Mouse (Mus musculus): ENCODE results near the gene Dars. TPM values are rescaled to one million over a fixed set of nuclear protein-coding genes. Genes with fewer than 3 reads are reported as not detected.

Gene Dars
- polyA plus RNA-seq (2016; fragmentation: Nextera tagmentation; extraction: Ambion mirVana), result 164 and 174 TPM in 2 replicates

GRCm38 (mm10) chr1:128416584-128417532 lies at the start of gene Dars:
TSS of gene Dars (minus strand) at chr1:128417368.
- peaks cover 7% of the 10 kb centered on the region; the same call in 1 of the 2 replicates for H3K36me3 ChIP-seq
- no peaks in the 10 kb centered on the region for H3K27me3 ChIP-seq
- H3K27ac ChIP-seq (replicated peaks), result peak within 1 kb of the TSS; percentile 89
- H3K4me3 ChIP-seq, result peak within 1 kb of the TSS; percentile 88
- peak; percentile 91 for ATAC-seq (ENCODE audit: low FRiP score, low read depth)
- H3K9ac ChIP-seq (replicated peaks), result peak within 1 kb of the TSS; percentile 90
- WGBS, result under 1% methylated on average over 68 of the region's 68 CpGs
- H3K4me1 ChIP-seq, result 0 out of 2 replicates have a peak, but pooled peaks cover 2% of the 10 kb centered on the region
- H3K4me2 ChIP-seq (replicated peaks), result peak within 1 kb of the TSS; percentile 74
- H3K9me3 ChIP-seq, result no peaks in the 10 kb centered on the region

GRCm38 (mm10) chr1:128466828-128467227 lies 49.7 kb upstream of the Dars start:
- H3K9ac ChIP-seq (replicated peaks), result no peak overlapping the region
- no peak overlapping the region for H3K4me3 ChIP-seq
- H3K4me1 ChIP-seq, result peaks cover 8% of the 10 kb centered on the region; the same call in 1 of the 2 replicates
- H3K27me3 ChIP-seq, result no peaks in the 10 kb centered on the region
- no peaks in the 10 kb centered on the region for H3K9me3 ChIP-seq
- no peak overlapping the region for H3K27ac ChIP-seq (replicated peaks)
- no peaks in the 10 kb centered on the region for H3K36me3 ChIP-seq
- no peak for ATAC-seq (ENCODE audit: low FRiP score, low read depth)
- H3K4me2 ChIP-seq (replicated peaks), result no peak overlapping the region
- 75% methylated on average over 1 of the region's 1 CpGs for WGBS

GRCm38 (mm10) chr1:128463478-128463877 lies 46.3 kb upstream of the Dars start:
- H3K36me3 ChIP-seq, result no peaks in the 10 kb centered on the region
- no peak overlapping the region for H3K4me2 ChIP-seq (replicated peaks)
- WGBS, result 92% methylated on average over 5 of the region's 5 CpGs
- no peaks in the 10 kb centered on the region for H3K27me3 ChIP-seq
- no peak overlapping the region for H3K27ac ChIP-seq (replicated peaks)
- H3K9me3 ChIP-seq, result no peaks in the 10 kb centered on the region
- no peak for ATAC-seq (ENCODE audit: low FRiP score, low read depth)
- no peaks in the 10 kb centered on the region for H3K4me1 ChIP-seq
- H3K9ac ChIP-seq (replicated peaks), result no peak overlapping the region
- no peak overlapping the region for H3K4me3 ChIP-seq

- H3K27me3 ChIP-seq, result no peaks in the 10 kb centered on the region
- H3K4me1 ChIP-seq, result peaks cover under 1% of the 10 kb centered on the region
- no peak overlapping the region for H3K4me3 ChIP-seq
- H3K27ac ChIP-seq (replicated peaks), result no peak overlapping the region
- H3K36me3 ChIP-seq, result no peaks in the 10 kb centered on the region
- 81% methylated on average over 3 of the region's 3 CpGs for WGBS
- H3K9ac ChIP-seq (replicated peaks), result no peak overlapping the region
- ATAC-seq (ENCODE audit: low FRiP score, low read depth), result no peak
- no peaks in the 10 kb centered on the region for H3K9me3 ChIP-seq
- no peak overlapping the region for H3K4me2 ChIP-seq (replicated peaks)
These were observed 45.2 kb upstream of the Dars start for GRCm38 (mm10) chr1:128462389-128462788.

- WGBS, result 92% methylated on average over 6 of the region's 6 CpGs
- Histone ChIP-seq H3K9ac (replicated peaks) (no peak overlapping the region), H3K4me3 (no peak overlapping the region), H3K27me3 (no peaks in the 10 kb centered on the region), H3K36me3 (no peaks in the 10 kb centered on the region), H3K4me1 (peaks cover 7% of the 10 kb centered on the region), H3K4me2 (replicated peaks) (no peak overlapping the region), H3K27ac (replicated peaks) (no peak overlapping the region), H3K9me3 (no peaks in the 10 kb centered on the region)
- ATAC-seq (ENCODE audit: low FRiP score, low read depth), result no peak
These were observed 43.6 kb upstream of the Dars start for GRCm38 (mm10) chr1:128460780-128461179.

GRCm38 (mm10) chr1:128459439-128459838 lies 42.3 kb upstream of the Dars start:
- Histone ChIP-seq H3K4me3 (no peak overlapping the region), H3K27ac (replicated peaks) (no peak overlapping the region), H3K27me3 (no peaks in the 10 kb centered on the region), H3K4me1 (peaks cover 7% of the 10 kb centered on the region), H3K36me3 (no peaks in the 10 kb centered on the region), H3K9me3 (no peaks in the 10 kb centered on the region), H3K9ac (replicated peaks) (no peak overlapping the region), H3K4me2 (replicated peaks) (no peak overlapping the region)
- ATAC-seq (ENCODE audit: low FRiP score, low read depth), result no peak
- 56% methylated on average over 1 of the region's 1 CpGs for WGBS

- H3K27ac ChIP-seq (replicated peaks), result no peak overlapping the region
- no peak overlapping the region for H3K4me3 ChIP-seq
- no peak for ATAC-seq (ENCODE audit: low FRiP score, low read depth)
- no peaks in the 10 kb centered on the region for H3K27me3 ChIP-seq
- no peaks in the 10 kb centered on the region for H3K9me3 ChIP-seq
- H3K4me1 ChIP-seq, result peaks cover 7% of the 10 kb centered on the region
- no peak overlapping the region for H3K4me2 ChIP-seq (replicated peaks)
- no peak overlapping the region for H3K9ac ChIP-seq (replicated peaks)
- WGBS, result 70% methylated on average over 3 of the region's 3 CpGs
- no peaks in the 10 kb centered on the region for H3K36me3 ChIP-seq
These were observed 41.8 kb upstream of the Dars start for GRCm38 (mm10) chr1:128459011-128459410.

- WGBS, result 54% methylated on average over 18 of the region's 18 CpGs
- no peak overlapping the region; the same call in 1 of the 2 replicates for H3K9ac ChIP-seq (replicated peaks)
- no peak overlapping the region for H3K4me3 ChIP-seq
- peaks cover 7% of the 10 kb centered on the region for H3K4me1 ChIP-seq
- H3K36me3 ChIP-seq, result no peaks in the 10 kb centered on the region
- ATAC-seq (ENCODE audit: low FRiP score, low read depth), result peak; percentile 68; the same call in 1 of the 2 replicates
- no peaks in the 10 kb centered on the region for H3K27me3 ChIP-seq
- no peaks in the 10 kb centered on the region for H3K9me3 ChIP-seq
- no peak overlapping the region for H3K27ac ChIP-seq (replicated peaks)
- peak overlapping the region; percentile 6; the same call in 1 of the 2 replicates for H3K4me2 ChIP-seq (replicated peaks)
These were observed 39.8 kb upstream of the Dars start for GRCm38 (mm10) chr1:128456844-128457445.

GRCm38 (mm10) chr1:128456271-128456670 lies 39.1 kb upstream of the Dars start:
- 90% methylated on average over 10 of the region's 10 CpGs for WGBS

GRCm38 (mm10) chr1:128452210-128452609 lies 35.0 kb upstream of the Dars start:
- no peak for ATAC-seq (ENCODE audit: low FRiP score, low read depth)
- H3K4me3 ChIP-seq, result no peak overlapping the region
- WGBS, result 79% methylated on average over 3 of the region's 3 CpGs
- H3K4me2 ChIP-seq (replicated peaks), result no peak overlapping the region
- H3K4me1 ChIP-seq, result peaks cover 5% of the 10 kb centered on the region
- no peaks in the 10 kb centered on the region for H3K9me3 ChIP-seq
- H3K36me3 ChIP-seq, result no peaks in the 10 kb centered on the region
- H3K27me3 ChIP-seq, result no peaks in the 10 kb centered on the region
- no peak overlapping the region for H3K9ac ChIP-seq (replicated peaks)
- no peak overlapping the region for H3K27ac ChIP-seq (replicated peaks)

More at GRCm38 (mm10) chr1:128456271-128456670, 39.1 kb upstream of the Dars start:
- Histone ChIP-seq H3K27ac (replicated peaks) (no peak overlapping the region), H3K4me1 (peaks cover 7% of the 10 kb centered on the region), H3K4me2 (replicated peaks) (no peak overlapping the region), H3K27me3 (no peaks in the 10 kb centered on the region), H3K9ac (replicated peaks) (no peak overlapping the region), H3K4me3 (no peak overlapping the region), H3K9me3 (no peaks in the 10 kb centered on the region), H3K36me3 (no peaks in the 10 kb centered on the region)
- 0 out of 2 replicates have a peak, but pooled peaks have one; percentile 18 for ATAC-seq (ENCODE audit: low FRiP score, low read depth)

- no peaks in the 10 kb centered on the region for H3K27me3 ChIP-seq
- H3K36me3 ChIP-seq, result no peaks in the 10 kb centered on the region
- no peaks in the 10 kb centered on the region for H3K9me3 ChIP-seq
- H3K4me3 ChIP-seq, result no peak overlapping the region
- H3K27ac ChIP-seq (replicated peaks), result no peak overlapping the region
- WGBS, result 79% methylated on average over 4 of the region's 4 CpGs
- H3K4me1 ChIP-seq, result no peaks in the 10 kb centered on the region
- no peak overlapping the region for H3K4me2 ChIP-seq (replicated peaks)
- no peak overlapping the region for H3K9ac ChIP-seq (replicated peaks)
- ATAC-seq (ENCODE audit: low FRiP score, low read depth), result no peak; the same call in 1 of the 2 replicates
These were observed 34.0 kb upstream of the Dars start for GRCm38 (mm10) chr1:128451183-128451582.
